Mouse (Mus musculus) urinary bladder, postnatal 36 days (tissue): ENCODE data around the gene Jazf1.

Experiments
- DNase-seq, 2 experiments: peaks; one replicate each; pipeline ENCODE4 v3.0.0; 2022; ENCODE audit warnings: low spot score in 2 of 2, mixed read lengths in 1 of 2

Jazf1 gene

GRCm38 (mm10) chr6:52961660-52962490, 106.6 kb downstream of the Jazf1 start:
- DNase-seq = no peak

GRCm38 (mm10) chr6:52957730-52958129, 110.7 kb downstream of the Jazf1 start:
- DNase-seq = peak; percentile 52 to 76

- no peak for DNase-seq
These were observed 112.3 kb downstream of the Jazf1 start for GRCm38 (mm10) chr6:52956131-52956530.

GRCm38 (mm10) chr6:52955304-52955703, 113.1 kb downstream of the Jazf1 start:
- DNase-seq = no peak

- no peak for DNase-seq
These were observed 113.6 kb downstream of the Jazf1 start for GRCm38 (mm10) chr6:52954861-52955260.

- DNase-seq = no peak
These were observed 114.0 kb downstream of the Jazf1 start for GRCm38 (mm10) chr6:52954441-52954840.

- no peak for DNase-seq
These were observed 115.9 kb downstream of the Jazf1 start for GRCm38 (mm10) chr6:52952526-52952900.

GRCm38 (mm10) chr6:52951871-52952525, 116.4 kb downstream of the Jazf1 start:
- DNase-seq = no peak

- no peak for DNase-seq
These were observed 118.1 kb downstream of the Jazf1 start for GRCm38 (mm10) chr6:52950371-52950770.

- no peak for DNase-seq
These were observed 125.9 kb downstream of the Jazf1 start for GRCm38 (mm10) chr6:52942534-52942933.

- no peak for DNase-seq
These were observed 126.3 kb downstream of the Jazf1 start for GRCm38 (mm10) chr6:52942101-52942500.

GRCm38 (mm10) chr6:52937916-52938315, 130.5 kb downstream of the Jazf1 start:
- no peak for DNase-seq

- no peak for DNase-seq
These were observed 131.4 kb downstream of the Jazf1 start for GRCm38 (mm10) chr6:52936995-52937394.

GRCm38 (mm10) chr6:52934021-52934420, 134.4 kb downstream of the Jazf1 start:
- no peak for DNase-seq

- DNase-seq = peak in 1 of 2 experiments; percentile 37
These were observed 135.7 kb downstream of the Jazf1 start for GRCm38 (mm10) chr6:52932603-52933178.

GRCm38 (mm10) chr6:52929358-52929757, 139.1 kb downstream of the Jazf1 start:
- DNase-seq = no peak

GRCm38 (mm10) chr6:52926947-52927346, 141.5 kb downstream of the Jazf1 start:
- DNase-seq = no peak

GRCm38 (mm10) chr6:52925458-52926042, 142.9 kb downstream of the Jazf1 start:
- no peak for DNase-seq

GRCm38 (mm10) chr6:52921248-52921647, 147.2 kb downstream of the Jazf1 start:
- DNase-seq = no peak

- no peak for DNase-seq
These were observed 147.7 kb downstream of the Jazf1 start for GRCm38 (mm10) chr6:52920719-52921118.

GRCm38 (mm10) chr6:52919442-52919841, 149.0 kb downstream of the Jazf1 start:
- no peak for DNase-seq

- DNase-seq = peak; percentile 73 to 76
These were observed 149.5 kb downstream of the Jazf1 start for GRCm38 (mm10) chr6:52918980-52919379.
